Mouse (Mus musculus): ENCODE measurements around the gene Slc39a9. TPM values are rescaled to one million over a fixed set of nuclear protein-coding genes. Genes with fewer than 3 reads are reported as not detected.

Gene Slc39a9
- polyA plus RNA-seq, 1 experiment from 2014 or later = 14.9 TPM

- Histone ChIP-seq H3K9me3 (ENCODE audit: low read length) (no peaks in the 10 kb centered on the region), H3K4me3 (ENCODE audit: low read depth, low read length) (no peak overlapping the region), H3K27me3 (replicated peaks; ENCODE audit: insufficient read depth, low read length) (no peaks in the 10 kb centered on the region), H3K4me1 (ENCODE audit: insufficient read depth, low read depth, low read length) (peaks cover 4% of the 10 kb centered on the region; the same call in 1 of the 2 replicates), H3K27ac (ENCODE audit: low read length) (no peak overlapping the region), H3K9ac (replicated peaks; ENCODE audit: low read depth) (no peak overlapping the region), H3K4me2 (replicated peaks; ENCODE audit: low read depth, low read length) (no peak overlapping the region), H3K36me3 (ENCODE audit: insufficient read depth, low read length) (peaks cover 8% of the 10 kb centered on the region; the same call in 1 of the 2 replicates)
- TF ChIP-seq EP300 (IDR thresholded peaks at IDR 0.05) = no peak
- TF ChIP-seq CTCF (IDR thresholded peaks at IDR 0.05) = no peak
- DNase-seq (ENCODE audit: low spot score) (no peak), ATAC-seq (no peak)
- WGBS = 62% methylated on average over 10 of the region's 10 CpGs
Observed at GRCm38 (mm10) chr12:80662322-80662721, 18.6 kb downstream of the Slc39a9 start.

- WGBS = 26% methylated on average over 2 of the region's 2 CpGs
Observed at GRCm38 (mm10) chr12:80663935-80664334, 20.3 kb downstream of the Slc39a9 start.

GRCm38 (mm10) chr12:80668391-80668790 is 24.7 kb downstream of the Slc39a9 start:
- no peak overlapping the region for H3K4me3 ChIP-seq (ENCODE audit: low read depth, low read length)
- 51% methylated on average over 2 of the region's 2 CpGs for WGBS
- no peak overlapping the region for H3K4me2 ChIP-seq (replicated peaks; ENCODE audit: low read depth, low read length)
- peaks cover 8% of the 10 kb centered on the region; the same call in 1 of the 2 replicates for H3K36me3 ChIP-seq (ENCODE audit: insufficient read depth, low read length)
- ATAC-seq = no peak
- H3K4me1 ChIP-seq (ENCODE audit: insufficient read depth, low read depth, low read length) = no peaks in the 10 kb centered on the region
- H3K9me3 ChIP-seq (ENCODE audit: low read length) = no peaks in the 10 kb centered on the region
- no peak overlapping the region for H3K27ac ChIP-seq (ENCODE audit: low read length)
- no peaks in the 10 kb centered on the region for H3K27me3 ChIP-seq (replicated peaks; ENCODE audit: insufficient read depth, low read length)
- DNase-seq (ENCODE audit: low spot score) = no peak
- H3K9ac ChIP-seq (replicated peaks; ENCODE audit: low read depth) = no peak overlapping the region
- TF ChIP-seq CTCF (IDR thresholded peaks at IDR 0.05) (no peak), EP300 (IDR thresholded peaks at IDR 0.05) (no peak)

More at GRCm38 (mm10) chr12:80663935-80664334, 20.3 kb downstream of the Slc39a9 start:
- Histone ChIP-seq H3K36me3 (ENCODE audit: insufficient read depth, low read length) (peaks cover 8% of the 10 kb centered on the region; the same call in 1 of the 2 replicates), H3K9me3 (ENCODE audit: low read length) (no peaks in the 10 kb centered on the region), H3K27ac (ENCODE audit: low read length) (no peak overlapping the region), H3K4me3 (ENCODE audit: low read depth, low read length) (no peak overlapping the region), H3K27me3 (replicated peaks; ENCODE audit: insufficient read depth, low read length) (no peaks in the 10 kb centered on the region), H3K9ac (replicated peaks; ENCODE audit: low read depth) (no peak overlapping the region), H3K4me2 (replicated peaks; ENCODE audit: low read depth, low read length) (no peak overlapping the region), H3K4me1 (ENCODE audit: insufficient read depth, low read depth, low read length) (no peaks in the 10 kb centered on the region)
- DNase-seq (ENCODE audit: low spot score) (no peak), ATAC-seq (no peak)
- no peak for TF ChIP-seq CTCF (IDR thresholded peaks at IDR 0.05)
- TF ChIP-seq EP300 (IDR thresholded peaks at IDR 0.05) = no peak

GRCm38 (mm10) chr12:80673170-80673569 is 29.5 kb downstream of the Slc39a9 start:
- Histone ChIP-seq H3K4me3 (ENCODE audit: low read depth, low read length) (no peak overlapping the region), H3K4me2 (replicated peaks; ENCODE audit: low read depth, low read length) (no peak overlapping the region), H3K27me3 (replicated peaks; ENCODE audit: insufficient read depth, low read length) (no peaks in the 10 kb centered on the region), H3K9ac (replicated peaks; ENCODE audit: low read depth) (no peak overlapping the region), H3K4me1 (ENCODE audit: insufficient read depth, low read depth, low read length) (no peaks in the 10 kb centered on the region), H3K27ac (ENCODE audit: low read length) (no peak overlapping the region), H3K9me3 (ENCODE audit: low read length) (no peaks in the 10 kb centered on the region), H3K36me3 (ENCODE audit: insufficient read depth, low read length) (peaks cover 9% of the 10 kb centered on the region; the same call in 1 of the 2 replicates)
- 8% methylated on average over 3 of the region's 3 CpGs for WGBS
- TF ChIP-seq EP300 (IDR thresholded peaks at IDR 0.05) = no peak
- peak; percentile 91 for TF ChIP-seq CTCF (IDR thresholded peaks at IDR 0.05)
- ATAC-seq = peak; percentile 41; the same call in 1 of the 2 replicates
- DNase-seq (ENCODE audit: low spot score) = peak; percentile 65

GRCm38 (mm10) chr12:80681340-80681739 is 37.7 kb downstream of the Slc39a9 start:
- Histone ChIP-seq H3K36me3 (ENCODE audit: insufficient read depth, low read length) (peaks cover under 1% of the 10 kb centered on the region; the same call in 1 of the 2 replicates), H3K27me3 (replicated peaks; ENCODE audit: insufficient read depth, low read length) (no peaks in the 10 kb centered on the region), H3K4me2 (replicated peaks; ENCODE audit: low read depth, low read length) (no peak overlapping the region), H3K9ac (replicated peaks; ENCODE audit: low read depth) (no peak overlapping the region), H3K4me1 (ENCODE audit: insufficient read depth, low read depth, low read length) (no peaks in the 10 kb centered on the region), H3K27ac (ENCODE audit: low read length) (no peak overlapping the region), H3K4me3 (ENCODE audit: low read depth, low read length) (no peak overlapping the region), H3K9me3 (ENCODE audit: low read length) (no peaks in the 10 kb centered on the region)
- ATAC-seq (no peak), DNase-seq (ENCODE audit: low spot score) (peak; percentile 58)
- 74% methylated on average over 1 of the region's 1 CpGs for WGBS
- peak; percentile 83 for TF ChIP-seq CTCF (IDR thresholded peaks at IDR 0.05)
- TF ChIP-seq EP300 (IDR thresholded peaks at IDR 0.05) = no peak

- ATAC-seq (no peak), DNase-seq (ENCODE audit: low spot score) (no peak)
- Histone ChIP-seq H3K27me3 (replicated peaks; ENCODE audit: insufficient read depth, low read length) (no peaks in the 10 kb centered on the region), H3K4me1 (ENCODE audit: insufficient read depth, low read depth, low read length) (no peaks in the 10 kb centered on the region), H3K4me3 (ENCODE audit: low read depth, low read length) (no peak overlapping the region), H3K9ac (replicated peaks; ENCODE audit: low read depth) (no peak overlapping the region), H3K36me3 (ENCODE audit: insufficient read depth, low read length) (no peaks in the 10 kb centered on the region; the same call in 1 of the 2 replicates), H3K27ac (ENCODE audit: low read length) (no peak overlapping the region), H3K4me2 (replicated peaks; ENCODE audit: low read depth, low read length) (no peak overlapping the region), H3K9me3 (ENCODE audit: low read length) (no peaks in the 10 kb centered on the region)
- WGBS = 66% methylated on average over 3 of the region's 3 CpGs
- TF ChIP-seq CTCF (IDR thresholded peaks at IDR 0.05) = no peak
- TF ChIP-seq EP300 (IDR thresholded peaks at IDR 0.05) = no peak
Observed at GRCm38 (mm10) chr12:80683554-80683953, 39.9 kb downstream of the Slc39a9 start.
